Comparison of ENCODE assay signal across 25 mouse cellular contexts in the genomic region with DNA sequence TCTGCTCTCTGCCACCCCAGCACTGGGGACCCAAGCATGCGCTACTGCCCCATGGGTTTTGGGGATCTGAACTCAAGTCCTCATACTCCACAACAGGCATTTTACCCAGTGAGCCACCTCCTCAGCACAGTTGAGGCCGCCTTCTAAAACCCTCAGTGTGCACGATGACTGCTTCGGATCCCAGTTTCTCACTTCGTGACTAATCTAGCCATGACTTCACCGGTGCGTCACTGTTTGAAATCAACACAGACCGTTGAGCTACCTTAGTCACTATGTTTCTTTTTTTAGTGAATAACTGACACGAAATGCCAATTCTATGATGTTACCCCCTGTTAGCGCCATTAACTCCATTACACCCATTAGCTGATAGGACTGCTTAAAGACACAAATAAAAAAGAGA. TPM values are rescaled to one million over a fixed set of nuclear protein-coding genes. Genes with fewer than 3 reads are reported as not detected.
DNase-seq lines count a peak whose midpoint lies in the region; ATAC-seq lines count a peak whose summit lies in the region.
"Had no signal": no experiment of that assay in that cellular context is flagged by ENCODE, and none has a peak within 500 bp of the region (broad histone marks: within the 10 kb centered on the region; RNA-seq: fewer than 3 reads in every experiment).

No protein-coding gene starts in this region.

- no peaks in the 10 kb centered on the region for H3K9me3 ChIP-seq in heart, embryonic 13.5 days
- H3K9me3 ChIP-seq: heart, embryonic 15.5 days; hindbrain, embryonic 13.5 days had no signal

- 0 out of 2 replicates have a peak, but pooled peaks cover 3% of the 10 kb centered on the region for H3K27me3 ChIP-seq in heart, embryonic 13.5 days (replicated peaks)
- H3K27me3 ChIP-seq: heart, embryonic 15.5 days; hindbrain, embryonic 13.5 days had no signal

- intact Hi-C loops in heart, postnatal 36 days (cut with DNase I): no loop called here

- no peak overlapping the region for H3K4me2 ChIP-seq in heart, embryonic 13.5 days
- H3K4me2 ChIP-seq: heart, embryonic 15.5 days; hindbrain, embryonic 13.5 days had no signal

- peaks cover 89% of the 10 kb centered on the region for H3K4me1 ChIP-seq in heart, embryonic 13.5 days

- H3K27ac ChIP-seq in heart, embryonic 13.5 days (replicated peaks): 0 out of 2 replicates have a peak overlapping the region, but pooled peaks have one; percentile 24
- H3K27ac ChIP-seq: heart, embryonic 15.5 days; hindbrain, embryonic 13.5 days had no signal

- H3K36me3 ChIP-seq in heart, embryonic 13.5 days: peaks cover 8% of the 10 kb centered on the region

- no peak for ATAC-seq in heart, embryonic 13.5 days (ENCODE audit: extremely low read depth, insufficient number of reproducible peaks, low FRiP score, low TSS enrichment)
- ATAC-seq: CD4-positive, CD25-positive, alpha-beta regulatory T cell, adult 4 months; forebrain, embryonic 14.5 days; intestine, embryonic 16.5 days had no signal

- H3K4me3 ChIP-seq in heart, embryonic 13.5 days: no peak overlapping the region
- H3K4me3 ChIP-seq: heart, embryonic 15.5 days; hindbrain, embryonic 13.5 days had no signal

- H3K9ac ChIP-seq in heart, embryonic 13.5 days: no peak overlapping the region
- H3K9ac ChIP-seq: heart, embryonic 15.5 days; hindbrain, embryonic 13.5 days had no signal

- peak; percentile 37 for DNase-seq in adrenal gland, postnatal 25 days
- DNase-seq in adrenal gland, postnatal 10 days: no peak
- DNase-seq in heart, postnatal 36 days: no peak
- DNase-seq in right cerebral cortex, adult 2 months (ENCODE audit: low spot score in 2 of 2): peak; percentile 38 to 55
- no peak for DNase-seq in right cerebral cortex, postnatal 4 days
- no peak for DNase-seq in kidney, adult 18-20 months
- DNase-seq: cerebellum, adult 11 months; cerebellum, adult 9-10 months; cerebellum, postnatal 36 days; heart, postnatal 4 days; kidney, adult 9 months; kidney, postnatal 10 days; layer of hippocampus, postnatal 36 days; liver; lung, adult 2 months; lung, postnatal 10 days; midbrain, embryonic 14.5 days; thymus, adult 2 months; thymus, postnatal 36 days had no signal

- WGBS in heart, embryonic 13.5 days: 67% methylated on average over 10 of the region's 10 CpGs

RNA-seq across cellular contexts. Expression of a gene that starts 7.4 kb away (rescaled TPM):
- 11.6 and 18.4 TPM in 2 replicates for total RNA-seq in adrenal gland, postnatal 25 days (2021)
- 10 to 100 TPM; 23.0 to 83.7 TPM for total RNA-seq in adrenal gland, postnatal 10 days (2021)
- 36.8 and 41.9 TPM in 2 replicates for polyA plus RNA-seq in heart, embryonic 13.5 days (2015; fragmentation: Nextera tagmentation; extraction: Ambion mirVana)
- total RNA-seq in heart, postnatal 36 days (2021): 10 to 100 TPM; 10.3 to 25.7 TPM

RNA-seq across cellular contexts. Expression of a gene that starts 43.9 kb away (rescaled TPM):
- total RNA-seq in adrenal gland, postnatal 25 days (2021): 149 and 158 TPM in 2 replicates
- 100 to 1,000 TPM; 113 to 127 TPM for total RNA-seq in adrenal gland, postnatal 10 days (2021)
- 49.1 and 57.4 TPM in 2 replicates for polyA plus RNA-seq in heart, embryonic 13.5 days (2015; fragmentation: Nextera tagmentation; extraction: Ambion mirVana)
- total RNA-seq in heart, postnatal 36 days (2021): 100 to 1,000 TPM; 139 to 141 TPM

Comparison
In these comparisons a context has a peak if more than half of its experiments do, and no peak if none do; other contexts are left out.
1. DNase-seq: peak in adrenal gland, postnatal 25 days (single experiment) and right cerebral cortex, adult 2 months (2 of 2); none in adrenal gland, postnatal 10 days (single experiment), heart, postnatal 36 days (0 of 2), right cerebral cortex, postnatal 4 days (single experiment) and kidney, adult 18-20 months (single experiment).